Mouse (Mus musculus) left cerebral cortex, adult 2 months (tissue): Measurements from ENCODE around the gene Hnrnpa3. TPM values are rescaled to one million over a fixed set of nuclear protein-coding genes. Genes with fewer than 3 reads are reported as not detected.

Experiments
- DNase-seq, 2 experiments: peaks; one replicate each; pipeline ENCODE4 v3.0.0; 2021 to 2022; ENCODE audit warnings: low spot score in 2 of 2, mixed read lengths in 1 of 2; ENCODE audit errors: extremely low spot score in 1 of 2
- H3K27ac ChIP-seq: fragments of 200-600 bp; 2 replicates; pipeline ENCODE4 v1.8.1; 2022
- H3K4me3 ChIP-seq: fragments of 200-600 bp; 2 replicates; pipeline ENCODE4 v1.8.1; 2022
- CTCF ChIP-seq: fragments of 200-600 bp; IDR thresholded peaks from 2 replicates; pipeline ENCODE4 v1.8.1; 2022; ENCODE audit warnings: antibody characterized with exemption, mild to moderate bottlenecking, moderate library complexity
- intact Hi-C: fragments of 180-260 bp; cut with DNase I; formaldehyde crosslinking; loops from one replicate; pipeline ENCODE4 v1.15.1; 2025
- total RNA-seq, 2 experiments: library from RNA; stranded (reverse); gene quantifications; 2 replicates each; pipeline ENCODE4 v1.2.3; 2021

Hnrnpa3 gene
- total RNA-seq, 2 experiments from 2014 or later = 282 to 308 TPM

GRCm38 (mm10) chr2:75642795-75643550, 16.1 kb upstream of the Hnrnpa3 start:
- intact Hi-C loops = no loop called here
- H3K4me3 ChIP-seq = no peak overlapping the region
- DNase-seq = no peak
- no peak overlapping the region for H3K27ac ChIP-seq
- no peak for TF ChIP-seq CTCF

GRCm38 (mm10) chr2:75643950-75644349, 15.1 kb upstream of the Hnrnpa3 start:
- no peak for DNase-seq
- H3K27ac ChIP-seq = no peak overlapping the region
- TF ChIP-seq CTCF = no peak
- H3K4me3 ChIP-seq = no peak overlapping the region
- intact Hi-C loops = no loop called here

GRCm38 (mm10) chr2:75645251-75645650, 13.8 kb upstream of the Hnrnpa3 start:
- intact Hi-C loops = loop anchor here (1.0 kb wide), 1 partner anchor 8 kb away; no protein-coding TSS in a partner anchor
- no peak for DNase-seq
- Histone ChIP-seq H3K4me3 (no peak overlapping the region), H3K27ac (no peak overlapping the region)
- no peak for TF ChIP-seq CTCF

- Histone ChIP-seq H3K27ac (no peak overlapping the region), H3K4me3 (no peak overlapping the region)
- intact Hi-C loops = no loop called here
- DNase-seq = no peak
- no peak for TF ChIP-seq CTCF
Measured at GRCm38 (mm10) chr2:75650437-75650836, 8.6 kb upstream of the Hnrnpa3 start.

- no peak for DNase-seq
- TF ChIP-seq CTCF = no peak
- intact Hi-C loops = no loop called here
- Histone ChIP-seq H3K27ac (no peak overlapping the region), H3K4me3 (no peak overlapping the region)
Measured at GRCm38 (mm10) chr2:75653150-75653549, 5.9 kb upstream of the Hnrnpa3 start.

GRCm38 (mm10) chr2:75654679-75655078, 4.4 kb upstream of the Hnrnpa3 start:
- intact Hi-C loops = loop anchor here (5.0 kb wide), 1 partner anchor 178 kb away; the partner anchor contains the start of gene Agps
- Histone ChIP-seq H3K27ac (no peak overlapping the region), H3K4me3 (no peak overlapping the region)
- no peak for DNase-seq
- TF ChIP-seq CTCF = no peak

GRCm38 (mm10) chr2:75656924-75657323, 2.1 kb upstream of the Hnrnpa3 start:
- intact Hi-C loops = loop anchor here (5.0 kb wide), 1 partner anchor 175 kb away; the partner anchor contains the start of gene Agps
- no peak for DNase-seq
- Histone ChIP-seq H3K27ac (no peak overlapping the region), H3K4me3 (no peak overlapping the region)
- TF ChIP-seq CTCF = no peak

GRCm38 (mm10) chr2:75657907-75658691, 962 bp upstream of the Hnrnpa3 start:
- no peak for DNase-seq
- no peak; the same call in 1 of the 2 replicates for TF ChIP-seq CTCF
- intact Hi-C loops = loop anchor here (2.0 to 5.0 kb wide), 4 partner anchors 45 to 174 kb away; partner anchors contain the start of gene Agps
- H3K27ac ChIP-seq = peak overlapping the region; percentile 100
- H3K4me3 ChIP-seq = peak overlapping the region; percentile 53

- Histone ChIP-seq H3K4me3 (peak overlapping the region; percentile 95), H3K27ac (peak overlapping the region; percentile 95)
- TF ChIP-seq CTCF = no peak; the same call in 1 of the 2 replicates
- DNase-seq = peak; percentile 92 to 93
- intact Hi-C loops = loop anchor here (2.0 to 5.0 kb wide), 4 partner anchors 43 to 173 kb away; partner anchors contain the start of gene Agps
Measured at GRCm38 (mm10) chr2:75659629-75659960, 534 bp downstream of the Hnrnpa3 start.

GRCm38 (mm10) chr2:75660255-75660948, 1.3 kb downstream of the Hnrnpa3 start:
- TF ChIP-seq CTCF = no peak
- peak overlapping the region; percentile 95 for H3K27ac ChIP-seq
- no peak for DNase-seq
- peak overlapping the region; percentile 95 for H3K4me3 ChIP-seq
- intact Hi-C loops = no loop called here

- DNase-seq = no peak
- no peak for TF ChIP-seq CTCF
- Histone ChIP-seq H3K27ac (no peak overlapping the region), H3K4me3 (no peak overlapping the region; the same call in 1 of the 2 replicates)
- intact Hi-C loops = no loop called here
Measured at GRCm38 (mm10) chr2:75661106-75661505, 2.0 kb downstream of the Hnrnpa3 start.
